Mouse (Mus musculus): ENCODE data around the gene Slc41a2. TPM values are rescaled to one million over a fixed set of nuclear protein-coding genes. Genes with fewer than 3 reads are reported as not detected.
"Not testable (repeated sequence)": the region's sequence is repeated elsewhere in the genome, so short reads cannot be mapped to it uniquely, and the experiment has no call there.

The Slc41a2 gene
- 0.18 and 0.36 TPM in 2 replicates for polyA plus RNA-seq (2016; fragmentation: Nextera tagmentation; extraction: Ambion mirVana)

GRCm38 (mm10) chr10:83337159-83337951 is at the start of gene Slc41a2:
Gene Slc41a2 (minus strand): TSS chr10:83337882.
- Histone ChIP-seq H3K4me3 (peak within 1 kb of the TSS; percentile 62), H3K4me1 (peaks cover 14% of the 10 kb centered on the region), H3K9me3 (no peaks in the 10 kb centered on the region), H3K36me3 (replicated peaks) (no peaks in the 10 kb centered on the region), H3K27ac (peak within 1 kb of the TSS; percentile 74), H3K27me3 (ENCODE audit: poor library complexity, severe bottlenecking) (peaks cover 72% of the 10 kb centered on the region)
- peak; percentile 63 for DNase-seq (ENCODE audit: extremely low spot score, low spot score)
- 1% methylated on average over 95 of the region's 102 CpGs for WGBS

GRCm38 (mm10) chr10:83385330-83385910 is 47.7 kb upstream of the Slc41a2 start:
- Histone ChIP-seq H3K4me1 (no peaks in the 10 kb centered on the region), H3K9me3 (no peaks in the 10 kb centered on the region; the same call in 1 of the 2 replicates), H3K4me3 (no peak overlapping the region), H3K27me3 (ENCODE audit: poor library complexity, severe bottlenecking) (no peaks in the 10 kb centered on the region), H3K27ac (no peak overlapping the region), H3K36me3 (replicated peaks) (peaks cover 42% of the 10 kb centered on the region)
- DNase-seq (ENCODE audit: extremely low spot score, low spot score) = no peak
- WGBS = 96% methylated on average over 7 of the region's 7 CpGs

GRCm38 (mm10) chr10:83384456-83385215 is 47.0 kb upstream of the Slc41a2 start:
- Histone ChIP-seq H3K9me3 (no peaks in the 10 kb centered on the region; the same call in 1 of the 2 replicates), H3K4me1 (no peaks in the 10 kb centered on the region), H3K36me3 (replicated peaks) (peaks cover 50% of the 10 kb centered on the region), H3K4me3 (no peak overlapping the region), H3K27me3 (ENCODE audit: poor library complexity, severe bottlenecking) (no peaks in the 10 kb centered on the region), H3K27ac (no peak overlapping the region)
- DNase-seq (ENCODE audit: extremely low spot score, low spot score) = no peak
- WGBS = 95% methylated on average over 8 of the region's 8 CpGs

GRCm38 (mm10) chr10:83383863-83384262 is 46.2 kb upstream of the Slc41a2 start:
- no peak overlapping the region for H3K4me3 ChIP-seq
- H3K9me3 ChIP-seq = no peaks in the 10 kb centered on the region; the same call in 1 of the 2 replicates
- H3K36me3 ChIP-seq (replicated peaks) = peaks cover 57% of the 10 kb centered on the region
- 97% methylated on average over 13 of the region's 13 CpGs for WGBS
- DNase-seq (ENCODE audit: extremely low spot score, low spot score) = no peak
- no peaks in the 10 kb centered on the region for H3K4me1 ChIP-seq
- H3K27me3 ChIP-seq (ENCODE audit: poor library complexity, severe bottlenecking) = no peaks in the 10 kb centered on the region
- no peak overlapping the region for H3K27ac ChIP-seq

GRCm38 (mm10) chr10:83382988-83383387 is 45.3 kb upstream of the Slc41a2 start:
- peaks cover 66% of the 10 kb centered on the region for H3K36me3 ChIP-seq (replicated peaks)
- WGBS = 81% methylated on average over 2 of the region's 2 CpGs
- no peak for DNase-seq (ENCODE audit: extremely low spot score, low spot score)
- no peaks in the 10 kb centered on the region; the same call in 1 of the 2 replicates for H3K9me3 ChIP-seq
- H3K27me3 ChIP-seq (ENCODE audit: poor library complexity, severe bottlenecking) = no peaks in the 10 kb centered on the region
- H3K27ac ChIP-seq = no peak overlapping the region
- no peaks in the 10 kb centered on the region for H3K4me1 ChIP-seq
- H3K4me3 ChIP-seq = no peak overlapping the region

- Histone ChIP-seq H3K27ac (no peak overlapping the region), H3K4me1 (no peaks in the 10 kb centered on the region), H3K36me3 (replicated peaks) (peaks cover 71% of the 10 kb centered on the region), H3K4me3 (no peak overlapping the region), H3K9me3 (no peaks in the 10 kb centered on the region; the same call in 1 of the 2 replicates), H3K27me3 (ENCODE audit: poor library complexity, severe bottlenecking) (no peaks in the 10 kb centered on the region)
- no peak for DNase-seq (ENCODE audit: extremely low spot score, low spot score)
- 95% methylated on average over 4 of the region's 4 CpGs for WGBS
These were observed 44.8 kb upstream of the Slc41a2 start for GRCm38 (mm10) chr10:83382528-83382927.

- Histone ChIP-seq H3K4me1 (no peaks in the 10 kb centered on the region), H3K4me3 (no peak overlapping the region), H3K27ac (no peak overlapping the region), H3K36me3 (replicated peaks) (peaks cover 80% of the 10 kb centered on the region), H3K27me3 (ENCODE audit: poor library complexity, severe bottlenecking) (no peaks in the 10 kb centered on the region), H3K9me3 (no peaks in the 10 kb centered on the region; the same call in 1 of the 2 replicates)
- DNase-seq (ENCODE audit: extremely low spot score, low spot score) = peak; percentile 2
- WGBS = 94% methylated on average over 2 of the region's 2 CpGs
These were observed 42.8 kb upstream of the Slc41a2 start for GRCm38 (mm10) chr10:83380501-83380900.

- H3K9me3 ChIP-seq = no peaks in the 10 kb centered on the region; the same call in 1 of the 2 replicates
- DNase-seq (ENCODE audit: extremely low spot score, low spot score) = no peak
- WGBS = 91% methylated on average over 9 of the region's 9 CpGs
- no peak overlapping the region for H3K27ac ChIP-seq
- H3K27me3 ChIP-seq (ENCODE audit: poor library complexity, severe bottlenecking) = no peaks in the 10 kb centered on the region
- no peaks in the 10 kb centered on the region for H3K4me1 ChIP-seq
- H3K4me3 ChIP-seq = no peak overlapping the region
- H3K36me3 ChIP-seq (replicated peaks) = peaks cover 80% of the 10 kb centered on the region
These were observed 40.6 kb upstream of the Slc41a2 start for GRCm38 (mm10) chr10:83378083-83378833.

- DNase-seq (ENCODE audit: extremely low spot score, low spot score) = no peak
- Histone ChIP-seq H3K9me3 (no peaks in the 10 kb centered on the region; the same call in 1 of the 2 replicates), H3K27ac (no peak overlapping the region), H3K4me3 (no peak overlapping the region), H3K4me1 (no peaks in the 10 kb centered on the region), H3K27me3 (ENCODE audit: poor library complexity, severe bottlenecking) (no peaks in the 10 kb centered on the region), H3K36me3 (replicated peaks) (peaks cover 91% of the 10 kb centered on the region)
- 91% methylated on average over 8 of the region's 8 CpGs for WGBS
These were observed 39.4 kb upstream of the Slc41a2 start for GRCm38 (mm10) chr10:83376911-83377682.

- peaks cover 95% of the 10 kb centered on the region for H3K36me3 ChIP-seq (replicated peaks)
- H3K27ac ChIP-seq; H3K9me3 ChIP-seq; H3K27me3 ChIP-seq (ENCODE audit: poor library complexity, severe bottlenecking); H3K4me1 ChIP-seq; DNase-seq (ENCODE audit: extremely low spot score, low spot score); H3K4me3 ChIP-seq: not testable (repeated sequence)
- WGBS = 96% methylated on average over 5 of the region's 5 CpGs
These were observed 37.8 kb upstream of the Slc41a2 start for GRCm38 (mm10) chr10:83375458-83375857.

GRCm38 (mm10) chr10:83374045-83374656 is 36.5 kb upstream of the Slc41a2 start:
- WGBS = 91% methylated on average over 3 of the region's 3 CpGs
- Histone ChIP-seq H3K4me3 (no peak overlapping the region), H3K4me1 (no peaks in the 10 kb centered on the region), H3K27ac (no peak overlapping the region), H3K9me3 (no peaks in the 10 kb centered on the region; the same call in 1 of the 2 replicates), H3K27me3 (ENCODE audit: poor library complexity, severe bottlenecking) (no peaks in the 10 kb centered on the region), H3K36me3 (replicated peaks) (peaks cover 94% of the 10 kb centered on the region)
- DNase-seq (ENCODE audit: extremely low spot score, low spot score) = no peak

Measured in forebrain, embryonic 10.5 days (tissue).